Mouse (Mus musculus): ENCODE measurements around the gene Ppl.
A peak's percentile ranks its signal among the peaks of the same experiment; 100 is the strongest.

Ppl gene

GRCm38 (mm10) chr16:5130196-5130595, 2.0 kb downstream of the Ppl start:
- no peak for ATAC-seq (ENCODE audit: low TSS enrichment)

GRCm38 (mm10) chr16:5123476-5123875, 8.7 kb downstream of the Ppl start:
- no peak for ATAC-seq (ENCODE audit: low TSS enrichment)

- ATAC-seq (ENCODE audit: low TSS enrichment), result no peak
These were observed 12.4 kb downstream of the Ppl start for GRCm38 (mm10) chr16:5119845-5120244.

DNA sequence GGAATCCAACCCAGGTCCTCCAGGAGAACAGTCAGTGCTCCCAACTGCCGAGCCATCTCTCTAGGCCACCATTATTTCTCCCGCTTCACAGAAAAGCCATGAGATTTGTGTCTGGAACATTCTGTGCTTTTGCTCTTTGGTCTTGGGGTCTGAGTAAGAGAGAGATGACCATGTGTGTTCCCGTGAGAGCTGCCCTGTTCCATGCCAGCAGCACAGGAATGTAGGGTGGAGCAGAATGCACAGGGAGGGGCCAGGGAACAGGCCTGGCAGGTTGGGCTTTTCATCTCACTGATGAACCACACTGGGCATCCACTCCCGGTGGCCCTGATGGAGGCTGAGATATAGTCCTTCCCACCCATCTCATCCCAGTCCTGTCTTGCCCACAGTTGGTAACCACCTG, 12.8 kb downstream of the Ppl start:
- ATAC-seq (ENCODE audit: low TSS enrichment), result no peak

DNA sequence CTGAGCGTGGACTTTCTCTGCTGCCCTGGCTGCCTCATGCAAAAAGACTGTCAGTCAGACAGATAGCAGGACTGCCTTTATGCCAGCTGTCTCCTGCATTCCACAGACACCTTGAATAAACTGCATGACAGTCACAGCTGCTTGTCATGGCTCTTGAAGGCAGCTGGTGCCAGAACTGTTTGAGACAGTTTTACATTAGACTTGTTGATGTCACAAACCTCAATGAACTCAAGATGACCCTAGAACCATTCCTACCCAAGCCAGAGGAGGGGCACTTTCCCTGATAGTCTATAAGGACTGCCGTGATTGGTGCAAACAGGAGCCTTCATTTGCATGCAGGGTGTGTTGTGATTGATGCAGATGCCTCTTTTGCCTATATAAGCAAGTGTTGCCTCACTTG, 18.6 kb downstream of the Ppl start:
- ATAC-seq (ENCODE audit: low TSS enrichment), result no peak

DNA sequence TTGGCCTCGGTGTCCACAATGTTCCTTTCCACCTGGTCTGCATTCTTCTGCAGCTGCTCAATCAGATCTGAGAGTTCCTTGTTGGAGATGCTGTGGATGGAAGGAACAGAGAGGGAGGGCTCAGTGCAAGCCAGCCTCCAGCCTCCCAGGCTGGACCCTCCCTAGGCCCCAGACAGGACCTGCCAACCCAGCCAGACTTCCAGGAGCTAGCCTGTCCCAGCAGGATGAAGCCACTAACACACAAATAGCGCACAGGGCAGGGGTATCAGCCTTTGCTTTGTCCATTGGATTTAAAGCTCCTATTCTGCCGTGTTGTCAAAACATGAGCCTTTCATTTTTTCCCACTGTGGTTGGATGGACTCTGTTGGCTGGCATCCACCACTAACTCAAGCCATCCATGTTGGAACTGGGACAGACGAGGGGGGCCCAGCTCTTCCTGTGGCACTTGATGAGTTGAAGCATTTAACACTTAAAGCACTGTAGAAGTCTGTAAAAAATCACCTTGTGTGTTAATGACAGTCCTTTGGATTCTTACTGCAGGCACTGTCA, 19.1 kb downstream of the Ppl start:
- no peak for ATAC-seq (ENCODE audit: low TSS enrichment)

DNA sequence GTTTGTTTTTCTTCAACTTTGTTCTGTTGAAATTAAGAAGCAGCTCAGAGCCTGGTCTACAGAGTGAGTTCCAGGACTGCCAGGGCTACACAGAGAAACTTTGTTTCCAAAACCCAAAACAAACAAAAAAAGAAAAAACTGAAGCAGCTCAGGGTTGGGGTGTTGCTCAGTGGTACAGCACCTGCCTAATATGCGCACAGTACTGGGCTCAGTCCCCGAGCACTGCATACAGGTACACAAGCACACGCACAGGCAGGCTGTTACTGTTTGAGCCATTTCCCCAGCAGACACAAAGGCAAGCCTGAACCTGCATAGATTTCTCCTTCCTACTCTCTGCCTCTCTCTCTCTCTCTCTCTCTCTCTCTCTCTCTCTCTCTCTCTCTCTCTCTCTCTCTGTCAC, 21.2 kb downstream of the Ppl start:
- ATAC-seq (ENCODE audit: low TSS enrichment), result no peak

GRCm38 (mm10) chr16:5109877-5110276, 22.3 kb downstream of the Ppl start:
- ATAC-seq (ENCODE audit: low TSS enrichment), result no peak

DNA sequence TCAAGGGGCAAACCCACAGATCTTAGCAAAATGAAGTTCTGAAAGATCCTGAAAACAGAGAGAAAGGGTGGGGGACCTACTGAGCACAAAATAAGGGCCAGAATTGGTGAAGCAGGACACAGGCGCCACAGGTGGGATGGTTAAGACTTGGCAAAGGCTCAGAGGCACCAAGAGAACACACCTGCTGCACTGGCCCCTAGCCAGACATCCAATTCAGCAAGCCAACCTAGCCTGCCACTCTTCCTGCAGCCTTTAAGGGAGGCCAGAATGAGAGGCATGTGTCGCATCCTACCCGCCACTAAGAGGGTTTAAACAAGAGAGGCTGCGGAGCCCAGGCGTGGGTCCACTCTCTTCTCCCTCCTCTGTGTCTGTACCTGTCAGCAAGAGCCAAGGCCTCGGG, 31.2 kb downstream of the Ppl start:
- ATAC-seq (ENCODE audit: low TSS enrichment), result no peak

DNA sequence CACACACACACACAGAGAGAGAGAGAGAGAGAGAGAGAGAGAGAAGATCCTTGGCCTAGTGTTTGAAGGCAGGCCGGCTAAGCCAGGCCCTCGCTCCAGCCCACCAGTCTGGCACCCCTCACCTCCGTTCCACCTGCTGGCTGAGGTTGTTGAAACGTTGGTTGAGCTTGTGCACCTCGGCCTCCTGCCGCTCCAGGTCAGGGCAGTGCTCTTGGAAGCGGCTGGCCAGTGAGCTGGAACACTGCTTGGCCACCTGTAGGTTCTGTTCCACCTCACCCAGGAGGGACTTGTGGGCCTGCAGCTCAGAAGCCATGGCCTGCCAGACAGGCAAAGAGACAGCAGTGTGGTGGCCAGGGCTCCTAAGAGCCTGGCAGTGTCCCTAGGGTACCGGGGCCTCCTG, 35.7 kb downstream of the Ppl start:
- no peak for ATAC-seq (ENCODE audit: low TSS enrichment)

DNA sequence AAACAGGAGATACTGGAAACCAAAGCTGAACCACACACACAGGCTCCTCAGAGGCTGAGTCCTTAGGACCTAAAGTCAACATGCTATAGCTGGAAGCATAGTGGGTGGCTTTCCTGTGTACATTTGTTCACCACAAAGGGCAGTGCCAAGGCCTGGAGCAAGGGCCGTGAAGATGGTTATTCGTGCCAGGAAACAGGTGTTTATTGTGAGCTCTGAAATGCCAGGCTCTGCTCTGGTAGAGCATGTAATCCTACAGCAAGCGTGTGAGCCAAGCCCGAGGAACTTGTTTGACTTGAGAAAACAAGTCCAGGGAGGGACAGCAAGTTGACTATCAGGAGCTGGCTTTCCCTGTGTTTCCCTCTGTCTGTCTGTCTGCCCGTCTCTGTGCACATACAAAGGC, 38.9 kb downstream of the Ppl start:
- no peak for ATAC-seq (ENCODE audit: low TSS enrichment)

DNA sequence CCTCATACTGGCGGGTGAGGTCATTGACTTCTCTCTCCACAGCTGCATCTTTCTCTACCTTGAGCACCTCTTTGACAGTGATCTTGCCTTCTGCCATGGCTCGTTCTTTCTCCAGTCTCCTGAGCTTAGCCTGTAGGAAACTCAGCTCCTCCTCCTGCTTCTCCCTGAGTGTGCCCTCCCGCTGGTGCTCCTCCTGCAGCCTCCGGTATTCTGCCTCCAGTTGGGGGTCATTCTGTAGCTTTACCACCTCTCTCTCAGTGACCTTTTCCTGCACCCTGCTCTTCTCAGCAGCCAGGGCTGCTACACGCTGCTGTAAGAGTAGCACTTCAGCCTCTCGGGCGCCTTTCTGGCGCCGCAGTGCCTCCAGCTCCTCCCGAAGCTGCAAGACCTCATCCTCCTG, 43.2 kb downstream of the Ppl start:
- ATAC-seq (ENCODE audit: low TSS enrichment), result no peak

GRCm38 (mm10) chr16:5086179-5086578, 46.0 kb downstream of the Ppl start:
- no peak for ATAC-seq (ENCODE audit: low TSS enrichment)

DNA sequence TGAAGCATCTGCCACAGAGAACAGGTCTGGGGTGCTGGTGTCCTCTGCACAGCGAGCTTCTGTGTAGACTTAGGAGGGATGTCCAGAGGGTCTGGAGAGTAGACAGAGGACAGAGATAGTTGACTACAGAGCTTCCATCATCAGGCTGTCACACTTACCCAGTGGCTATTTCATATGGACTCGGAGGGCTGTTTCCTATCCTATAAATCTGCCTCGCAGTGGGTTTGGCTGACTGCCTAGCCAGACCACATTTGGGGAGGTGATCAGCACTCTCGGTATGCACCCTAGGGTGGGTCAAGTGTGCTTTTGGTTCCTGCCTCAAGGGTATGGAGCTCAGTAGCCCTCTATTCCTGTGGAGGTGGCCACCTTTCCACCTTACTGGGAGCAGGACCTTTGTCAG, 47.0 kb downstream of the Ppl start:
- no peak for ATAC-seq (ENCODE audit: low TSS enrichment)

DNA sequence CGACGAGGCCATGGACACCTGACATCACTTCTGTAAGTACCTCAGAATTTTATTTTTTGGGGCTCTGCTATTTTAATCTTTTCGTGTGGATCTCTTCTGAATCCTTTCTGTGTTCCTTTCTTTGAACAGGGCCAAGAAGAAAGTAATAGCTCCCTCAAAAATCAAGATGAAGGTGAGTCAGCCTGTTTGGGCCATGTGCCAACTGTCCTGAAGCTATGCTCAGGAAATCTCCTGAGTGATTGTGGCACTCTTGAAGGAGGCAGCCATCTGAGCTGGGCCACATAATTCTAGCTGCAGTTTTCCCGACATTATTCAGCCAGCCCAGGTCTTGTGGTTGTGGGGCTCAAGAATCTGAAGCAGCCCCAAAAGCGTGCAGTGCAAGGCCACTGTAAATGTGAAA, 57.9 kb downstream of the Ppl start:
- ATAC-seq (ENCODE audit: low TSS enrichment), result no peak

- peak; percentile 18; the same call in 1 of the 2 replicates for ATAC-seq (ENCODE audit: low TSS enrichment)
These were observed 60.2 kb downstream of the Ppl start for GRCm38 (mm10) chr16:5071974-5072373.

GRCm38 (mm10) chr16:5070321-5070720, 61.9 kb downstream of the Ppl start:
- peak; percentile 60; the same call in 1 of the 2 replicates for ATAC-seq (ENCODE audit: low TSS enrichment)

- ATAC-seq (ENCODE audit: low TSS enrichment), result no peak
These were observed 68.7 kb downstream of the Ppl start for GRCm38 (mm10) chr16:5063472-5063871.

- ATAC-seq (ENCODE audit: low TSS enrichment), result no peak; the same call in 1 of the 2 replicates
These were observed 74.1 kb downstream of the Ppl start for GRCm38 (mm10) chr16:5058114-5058513.

DNA sequence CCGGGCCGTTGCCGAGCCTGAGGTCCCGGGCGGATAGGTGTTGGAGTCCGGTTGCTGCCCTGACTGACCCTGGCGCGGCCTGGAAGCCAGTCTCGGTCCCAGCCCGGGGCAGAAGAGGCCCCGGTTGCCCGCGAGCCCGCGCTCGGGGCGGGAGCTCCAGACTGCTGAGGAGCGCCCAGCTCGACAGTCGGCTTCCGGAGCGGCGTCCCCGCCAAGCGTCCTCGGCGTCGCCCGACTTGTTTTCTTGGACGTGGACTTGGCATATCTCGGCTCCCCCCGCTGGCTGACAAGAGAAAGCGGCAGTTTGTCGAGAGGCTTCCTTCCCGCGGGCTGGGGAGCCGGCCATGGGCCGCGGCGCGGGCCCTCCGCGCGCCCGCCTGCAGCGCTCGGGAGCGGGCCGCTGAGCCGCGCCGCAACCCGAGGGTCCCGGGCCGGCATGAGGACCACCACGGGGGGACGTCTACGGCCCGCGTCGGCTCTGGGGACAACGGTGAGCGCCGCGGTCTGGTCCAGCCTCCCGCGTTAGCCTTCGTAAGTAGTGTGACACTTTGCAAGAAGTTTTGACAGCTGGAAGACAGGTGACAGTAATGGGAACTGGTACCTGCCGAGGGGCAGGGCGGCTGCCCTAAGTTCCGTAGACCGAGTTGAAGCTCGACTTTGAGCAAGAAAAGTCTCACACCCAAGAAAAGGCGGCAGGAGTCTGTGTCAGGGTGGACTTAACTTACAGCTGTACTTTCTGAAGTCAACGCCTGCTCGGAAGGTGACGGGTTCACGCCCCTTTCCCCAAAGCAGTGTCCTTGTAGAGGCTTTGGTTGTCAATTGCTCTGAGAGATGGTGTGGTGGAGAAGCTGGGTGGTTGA, 81.7 kb downstream of the Ppl start:
- ATAC-seq (ENCODE audit: low TSS enrichment), result peak; percentile 58

GRCm38 (mm10) chr16:5049774-5050234, 82.4 kb downstream of the Ppl start, which contains the start of the genes Glyr1 and Ubn1:
Gene Glyr1 (minus strand): TSS chr16:5049863.
Gene Ubn1 (plus strand): TSS chr16:5050057.
- peak; percentile 98 for ATAC-seq (ENCODE audit: low TSS enrichment)

- peak; percentile 48 for ATAC-seq (ENCODE audit: low TSS enrichment)
These were observed 82.9 kb downstream of the Ppl start for GRCm38 (mm10) chr16:5049182-5049773.

- no peak for ATAC-seq (ENCODE audit: low TSS enrichment)
These were observed 86.9 kb downstream of the Ppl start for GRCm38 (mm10) chr16:5045322-5045721.
